Mouse (Mus musculus): ENCODE data around the gene D17Wsu92e.

The D17Wsu92e gene

DNA sequence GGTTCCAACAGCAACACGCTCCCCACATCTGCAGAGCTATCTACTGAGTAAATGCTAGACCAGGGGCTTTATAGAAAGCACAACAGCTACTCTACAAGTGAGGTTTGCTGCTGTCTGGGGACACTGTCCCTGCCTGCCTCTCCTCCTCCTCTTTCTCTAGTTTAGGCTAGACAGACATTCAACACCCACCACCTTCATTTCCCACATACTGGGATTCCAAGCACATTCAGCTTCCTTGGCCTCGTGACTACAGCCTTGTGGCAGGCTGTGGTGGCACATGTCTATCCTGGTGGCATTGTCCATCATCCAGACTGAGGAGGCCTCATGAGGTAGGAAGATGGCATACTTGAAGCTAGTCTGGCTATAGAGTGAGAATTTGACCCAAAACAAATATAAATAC lies 29.5 kb downstream of the D17Wsu92e start:
- no peak for DNase-seq (ENCODE audit: low read depth)

- no peak for DNase-seq (ENCODE audit: low read depth)
These were observed 30.4 kb downstream of the D17Wsu92e start for GRCm38 (mm10) chr17:27790015-27790414.

GRCm38 (mm10) chr17:27788456-27789172 lies 31.8 kb downstream of the D17Wsu92e start:
- DNase-seq (ENCODE audit: low read depth): no peak

DNA sequence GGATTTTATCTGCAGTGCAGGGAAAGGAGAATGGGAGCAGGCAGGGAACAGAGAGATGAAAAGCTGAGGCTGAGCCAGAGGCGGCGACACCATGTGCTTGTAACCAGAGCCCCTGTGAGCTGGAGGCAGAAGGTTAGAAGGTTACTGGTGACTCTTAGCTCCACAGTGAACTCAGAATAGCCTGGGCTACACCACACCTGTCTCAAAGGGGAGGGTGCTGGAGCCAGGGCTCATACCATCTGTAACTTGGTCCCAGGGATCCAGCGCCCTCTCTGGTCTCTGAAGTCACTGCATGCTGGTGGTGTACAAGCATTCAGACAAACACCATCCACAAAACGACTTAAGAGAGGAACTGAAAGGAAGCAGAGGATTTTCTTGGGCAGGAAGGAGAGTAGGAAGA lies 36.9 kb downstream of the D17Wsu92e start:
- DNase-seq (ENCODE audit: low read depth): no peak

GRCm38 (mm10) chr17:27781059-27781687 lies 39.3 kb downstream of the D17Wsu92e start:
- DNase-seq (ENCODE audit: low read depth): peak; percentile 74

DNA sequence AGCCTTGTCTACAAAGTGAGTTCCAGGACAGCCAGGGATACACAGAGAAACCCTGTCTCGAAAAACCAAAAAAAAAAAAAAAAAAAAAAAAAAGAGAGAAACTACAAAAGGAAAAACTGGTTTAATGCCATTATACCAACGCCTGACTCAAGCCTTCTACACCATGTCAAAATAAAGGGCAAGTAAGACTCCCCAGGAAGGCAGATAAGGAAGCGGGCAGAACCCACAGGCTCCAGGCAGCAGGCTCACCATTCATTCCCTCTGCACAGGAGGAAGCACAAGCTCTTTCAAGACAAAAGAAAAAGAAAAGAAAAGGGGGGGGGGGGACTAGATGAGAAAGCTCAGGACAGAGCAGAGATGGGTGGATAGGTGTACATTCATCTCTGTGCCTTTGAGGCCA lies 40.7 kb downstream of the D17Wsu92e start:
- DNase-seq (ENCODE audit: low read depth): peak; percentile 95

GRCm38 (mm10) chr17:27778671-27779355 lies 41.6 kb downstream of the D17Wsu92e start:
- peak; percentile 80 for DNase-seq (ENCODE audit: low read depth)

DNA sequence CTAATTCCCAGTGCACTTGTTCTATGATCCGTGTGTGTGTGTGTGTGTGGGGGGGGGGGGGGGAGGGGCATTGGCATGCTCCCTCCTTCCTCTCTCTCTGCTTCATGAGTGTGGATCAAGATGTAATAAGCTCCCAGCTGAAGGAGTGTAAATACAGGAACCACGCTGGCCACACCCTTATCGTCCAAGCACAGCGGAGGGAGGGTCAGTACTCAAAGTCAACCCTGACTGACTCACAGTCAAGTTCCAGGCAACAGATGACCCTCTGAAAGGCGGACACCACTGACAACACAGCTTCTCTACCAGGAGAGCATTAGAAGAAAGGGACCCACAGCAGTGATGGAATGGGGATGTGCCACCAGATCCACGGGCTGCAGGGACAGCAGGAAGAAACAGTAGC lies 42.6 kb downstream of the D17Wsu92e start:
- DNase-seq (ENCODE audit: low read depth): peak; percentile 84

DNA sequence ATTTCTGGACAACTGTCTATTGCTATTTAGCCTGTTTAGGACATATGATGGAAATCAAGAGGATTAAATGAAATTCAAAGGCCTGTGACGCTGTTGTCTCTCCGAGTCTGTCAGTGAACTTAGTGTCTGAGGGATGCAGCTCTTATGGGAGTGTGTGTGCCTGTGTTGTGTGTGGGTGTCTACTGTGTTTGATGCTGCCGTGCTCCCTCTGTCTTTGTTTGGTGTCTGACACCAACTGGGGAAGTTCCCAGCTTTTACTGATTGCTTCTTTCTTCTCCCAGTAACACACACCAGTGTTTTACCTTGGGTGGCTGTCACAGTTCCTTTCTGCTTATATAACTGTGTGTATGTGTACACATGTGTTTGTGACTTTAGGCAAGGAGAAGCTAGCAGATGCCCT lies 46.2 kb downstream of the D17Wsu92e start:
- DNase-seq (ENCODE audit: low read depth): no peak

GRCm38 (mm10) chr17:27771616-27772015 lies 48.8 kb downstream of the D17Wsu92e start:
- DNase-seq (ENCODE audit: low read depth): no peak

DNA sequence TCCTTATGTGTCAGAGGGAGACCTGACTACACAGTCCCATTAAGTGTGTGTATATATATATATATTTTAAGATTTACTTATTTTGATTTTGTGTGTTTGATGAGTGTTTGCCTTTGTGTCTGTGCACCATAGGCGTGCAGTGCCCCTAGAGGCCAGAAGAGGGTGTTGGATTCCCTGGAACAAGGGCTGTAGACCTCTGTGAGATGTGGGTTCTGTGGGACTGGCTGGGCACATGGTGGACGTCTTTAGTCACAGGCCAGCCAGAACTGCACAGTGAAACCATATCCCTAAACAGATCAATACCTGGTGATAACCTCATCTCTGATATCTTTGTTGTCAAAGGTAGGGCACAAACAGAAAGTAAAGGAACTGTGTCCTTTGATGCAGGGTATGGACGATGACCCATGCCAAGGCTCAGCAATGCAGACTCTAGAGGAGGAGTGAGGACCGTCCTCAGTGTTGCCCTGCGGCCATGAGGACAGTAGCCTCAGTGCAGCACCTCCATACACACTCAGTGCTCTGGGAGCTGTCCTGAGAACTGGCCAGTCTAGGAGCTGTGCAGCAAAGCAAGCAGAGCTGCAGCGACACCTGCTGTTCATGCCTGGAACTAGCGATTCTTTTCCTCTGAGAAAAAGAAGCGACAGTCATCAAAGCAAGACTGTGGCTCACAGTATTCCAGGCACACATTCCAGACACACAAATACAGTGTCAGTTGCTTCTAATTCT lies 51.5 kb downstream of the D17Wsu92e start:
- peak; percentile 78 for DNase-seq (ENCODE audit: low read depth)

GRCm38 (mm10) chr17:27767543-27767942 lies 52.9 kb downstream of the D17Wsu92e start:
- DNase-seq (ENCODE audit: low read depth): peak; percentile 78

DNA sequence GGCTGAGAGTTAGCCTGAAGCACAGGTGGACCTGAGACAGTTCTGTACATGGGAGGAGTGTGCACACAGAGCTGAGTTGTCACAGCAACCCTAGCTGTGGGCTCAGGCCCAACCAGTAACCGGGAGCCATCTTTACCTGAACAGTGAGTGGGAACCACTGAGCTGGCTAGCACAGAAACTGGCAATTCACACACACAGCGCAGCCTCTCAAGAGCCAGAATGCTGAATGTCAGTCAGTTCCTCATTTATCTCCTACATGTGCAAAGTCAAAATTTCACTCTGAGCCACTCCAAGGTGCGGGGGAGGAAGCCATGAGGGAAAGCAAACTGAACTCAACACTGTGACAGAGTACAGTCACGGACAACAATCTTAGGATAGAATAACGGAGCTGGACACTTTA lies 53.3 kb downstream of the D17Wsu92e start:
- no peak for DNase-seq (ENCODE audit: low read depth)

DNA sequence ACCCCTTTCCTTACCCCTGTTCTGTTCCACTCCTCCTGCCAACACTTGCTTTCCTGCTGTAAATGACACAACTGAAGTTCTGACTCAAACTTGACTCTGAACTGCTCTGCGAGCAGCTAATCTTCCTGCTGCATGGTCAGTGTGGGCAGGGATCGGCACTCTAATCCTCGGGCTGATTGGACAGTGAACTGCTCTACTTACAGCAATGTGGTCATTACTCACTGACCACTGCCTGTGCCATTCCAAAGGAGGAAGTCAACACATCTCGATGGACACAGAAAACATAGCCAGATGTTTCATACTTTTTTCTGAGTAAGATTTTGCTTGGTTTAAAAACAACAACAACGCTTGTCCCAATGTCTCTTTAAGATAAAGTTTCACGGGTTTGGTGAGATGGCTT lies 55.4 kb downstream of the D17Wsu92e start:
- DNase-seq (ENCODE audit: low read depth): peak; percentile 88

- DNase-seq (ENCODE audit: low read depth): peak; percentile 38
These were observed 56.0 kb downstream of the D17Wsu92e start for GRCm38 (mm10) chr17:27764453-27764852.

GRCm38 (mm10) chr17:27762884-27763283 lies 57.6 kb downstream of the D17Wsu92e start:
- no peak for DNase-seq (ENCODE audit: low read depth)

GRCm38 (mm10) chr17:27761639-27762336 lies 58.7 kb downstream of the D17Wsu92e start:
- peak; percentile 78 for DNase-seq (ENCODE audit: low read depth)

- DNase-seq (ENCODE audit: low read depth): no peak
These were observed 60.3 kb downstream of the D17Wsu92e start for GRCm38 (mm10) chr17:27760169-27760568.

DNA sequence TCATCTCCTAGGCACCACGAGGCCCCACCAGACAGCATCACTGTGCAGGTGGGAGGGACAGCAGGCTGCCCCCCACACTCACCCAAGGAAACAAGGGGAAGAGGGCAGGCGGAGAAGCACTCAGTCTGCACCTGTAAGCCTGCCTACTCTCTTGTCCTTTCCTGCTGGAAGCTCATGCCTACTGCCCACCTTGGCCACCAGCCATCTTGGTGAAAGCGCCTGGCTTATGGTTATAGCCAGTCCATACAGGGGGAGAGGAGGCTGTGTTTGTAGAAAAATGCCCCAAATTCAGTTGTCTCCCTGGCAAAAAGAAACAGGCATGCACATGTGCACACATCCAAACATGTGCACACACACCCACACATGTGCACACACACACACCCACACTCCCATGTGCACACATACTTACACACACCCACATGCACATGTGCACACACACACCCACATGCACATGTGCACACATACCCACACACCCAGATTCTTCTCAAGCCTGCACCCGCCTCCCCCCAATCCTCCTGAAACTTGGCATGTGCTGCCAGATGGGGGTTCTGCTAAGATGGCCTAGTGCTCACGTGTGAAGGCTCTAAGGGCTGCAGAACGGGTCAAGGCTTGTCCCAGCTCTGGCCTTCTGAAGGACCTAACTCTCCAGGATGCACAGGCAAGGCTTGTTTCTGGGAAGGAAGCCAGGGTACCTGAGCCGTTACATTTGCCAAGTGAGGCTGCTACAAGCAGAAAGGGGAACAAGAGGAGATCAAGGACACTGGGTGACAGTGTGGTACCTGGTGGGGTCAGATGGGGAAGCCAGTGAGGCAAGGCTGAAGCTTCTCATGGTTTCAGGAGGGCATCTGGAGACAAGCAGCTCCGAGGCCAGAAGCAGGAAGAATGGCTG lies 68.9 kb downstream of the D17Wsu92e start:
- no peak for DNase-seq (ENCODE audit: low read depth)

DNA sequence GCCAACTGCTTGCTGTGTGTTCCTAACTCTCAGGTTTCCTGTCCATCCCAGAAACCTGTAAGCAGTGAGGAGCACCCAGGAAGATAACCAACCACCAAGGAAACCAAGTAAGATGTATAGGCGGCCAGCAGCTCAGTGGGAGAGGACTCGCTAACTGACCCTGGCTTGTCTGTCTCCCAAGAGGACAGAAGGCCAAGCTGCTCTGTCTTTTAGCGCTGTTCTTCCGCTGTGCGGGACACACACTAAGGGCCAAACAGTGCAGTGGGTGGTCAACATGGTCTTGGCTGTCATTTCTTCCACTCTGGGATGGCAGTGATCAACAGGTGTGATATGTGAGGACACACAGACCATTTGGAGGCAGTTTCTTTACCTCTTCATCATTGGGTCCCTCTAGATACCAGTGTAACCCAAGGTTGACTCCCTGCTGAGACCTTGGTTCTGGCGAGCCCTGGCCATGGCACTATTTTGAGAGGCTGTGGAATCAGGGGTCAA lies 70.0 kb downstream of the D17Wsu92e start:
- DNase-seq (ENCODE audit: low read depth): no peak

DNA sequence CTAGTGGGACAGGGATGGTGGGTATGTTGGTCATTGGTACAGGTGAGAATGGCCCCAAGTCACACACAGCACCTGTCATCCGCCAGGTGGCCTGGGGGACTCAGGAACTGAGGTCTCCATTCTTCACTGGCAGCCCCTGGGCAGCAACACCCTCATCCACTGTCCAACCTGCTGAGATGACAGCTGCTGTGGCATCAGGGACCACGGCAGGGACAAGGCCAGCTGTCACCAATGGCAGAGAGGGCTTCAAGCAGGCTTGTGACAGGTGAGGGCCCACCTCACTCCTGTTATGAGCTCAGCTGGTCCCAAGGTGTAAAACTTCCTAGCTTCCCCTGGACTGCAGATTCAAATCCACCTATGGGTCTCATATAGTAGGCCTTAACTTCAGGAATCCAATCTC lies 72.3 kb downstream of the D17Wsu92e start:
- no peak for DNase-seq (ENCODE audit: low read depth)
